Mouse (Mus musculus) frontal cortex, postnatal 10 days (tissue): ENCODE data around the gene Mcmbp.
"Not testable (repeated sequence)": the region's sequence is repeated elsewhere in the genome, so short reads cannot be mapped to it uniquely, and the experiment has no call there.

Experiments
- DNase-seq, 2 experiments: peaks; one replicate each; pipeline ENCODE4 v3.0.0; 2022; ENCODE audit warnings: low spot score in 2 of 2, mixed read lengths in 1 of 2

The Mcmbp gene

GRCm38 (mm10) chr7:128717991-128718390, 22.3 kb downstream of the Mcmbp start:
- no peak for DNase-seq

GRCm38 (mm10) chr7:128705735-128706134, 34.6 kb downstream of the Mcmbp start:
- DNase-seq = peak; percentile 30 to 68

- DNase-seq = not testable (repeated sequence)
Measured at GRCm38 (mm10) chr7:128699959-128700358, 40.3 kb downstream of the Mcmbp start.

- no peak for DNase-seq
Measured at GRCm38 (mm10) chr7:128694848-128695247, 45.4 kb downstream of the Mcmbp start.

- DNase-seq = no peak
Measured at GRCm38 (mm10) chr7:128692163-128692562, 48.1 kb downstream of the Mcmbp start.

- DNase-seq = peak; percentile 68 to 72
Measured at GRCm38 (mm10) chr7:128690796-128691195, 49.5 kb downstream of the Mcmbp start.

- DNase-seq = peak; percentile 83 to 90
Measured at GRCm38 (mm10) chr7:128690070-128690469, 50.2 kb downstream of the Mcmbp start.

- no peak for DNase-seq
Measured at GRCm38 (mm10) chr7:128689347-128689746, 50.9 kb downstream of the Mcmbp start.

GRCm38 (mm10) chr7:128687821-128688564, 52.3 kb downstream of the Mcmbp start:
- DNase-seq = peak; percentile 78 to 82

GRCm38 (mm10) chr7:128678546-128678945, 61.7 kb downstream of the Mcmbp start:
- no peak for DNase-seq

- DNase-seq = no peak
Measured at GRCm38 (mm10) chr7:128672408-128673010, 67.8 kb downstream of the Mcmbp start.

GRCm38 (mm10) chr7:128671952-128672351, 68.3 kb downstream of the Mcmbp start:
- peak; percentile 36 to 48 for DNase-seq

GRCm38 (mm10) chr7:128668831-128669230, 71.5 kb downstream of the Mcmbp start:
- no peak for DNase-seq

GRCm38 (mm10) chr7:128667788-128668187, 72.5 kb downstream of the Mcmbp start:
- DNase-seq = no peak

- DNase-seq = no peak
Measured at GRCm38 (mm10) chr7:128664861-128665377, 75.4 kb downstream of the Mcmbp start.

- no peak for DNase-seq
Measured at GRCm38 (mm10) chr7:128663906-128664305, 76.4 kb downstream of the Mcmbp start.

GRCm38 (mm10) chr7:128656970-128657369, 83.3 kb downstream of the Mcmbp start:
- no peak for DNase-seq
